Comparison of ENCODE assay signal across 8 mouse cellular contexts in genomic region chr9:108264191-108264921, GRCm38 (mm10). TPM values are rescaled to one million over a fixed set of nuclear protein-coding genes. Genes with fewer than 3 reads are reported as not detected.
DNase-seq lines count a peak whose midpoint lies in the region; ATAC-seq and TF ChIP-seq lines count a peak whose summit lies in the region.

No protein-coding gene starts in this region.

- peak overlapping the region; percentile 88; the same call in 1 of the 2 replicates for H3K9ac ChIP-seq in embryonic facial prominence, embryonic 13.5 days

- intact Hi-C loops in heart, postnatal 10 days (cut with DNase I) = loop anchor here (5.0 kb wide), 1 partner anchor 62 kb away; no protein-coding TSS in a partner anchor
- intact Hi-C loops in left cerebral cortex, postnatal 25 days (cut with DNase I) = loop anchor here (5.0 kb wide), 1 partner anchor 57 kb away; no protein-coding TSS in a partner anchor

- ATAC-seq in G1E (ENCODE audit: extremely low read depth, insufficient number of reproducible peaks, low FRiP score, poor library complexity, severe bottlenecking) = no peak
- ATAC-seq in embryonic facial prominence, embryonic 13.5 days (ENCODE audit: insufficient number of reproducible peaks, insufficient read depth, low FRiP score, low TSS enrichment, low read depth) = peak; percentile 22
- peak; percentile 6 for ATAC-seq in megakaryocyte progenitor cell, adult 5-6 weeks (replicated peaks; ENCODE audit: poor library complexity)

- WGBS in embryonic facial prominence, embryonic 13.5 days = 11% methylated on average over 10 of the region's 10 CpGs

- H3K27ac ChIP-seq in embryonic facial prominence, embryonic 13.5 days = peak overlapping the region; percentile 87

- no peak for DNase-seq in G1E (ENCODE audit: low spot score)
- peak; percentile 84 for DNase-seq in heart, postnatal 10 days
- peak; percentile 57 to 75 for DNase-seq in kidney, postnatal 4 days
- DNase-seq in testis, postnatal 14 days (ENCODE audit: low spot score) = peak; percentile 75
- DNase-seq in left cerebral cortex, postnatal 25 days (ENCODE audit: low spot score in 2 of 2) = no peak

- H3ac ChIP-seq in C2C12 (ENCODE audit: control insufficient read depth, insufficient read length, low read depth) = peak overlapping the region; percentile 14

- H3K36me3 ChIP-seq in C2C12 (ENCODE audit: control insufficient read depth, insufficient read depth) (no peaks in the 10 kb centered on the region), G1E (replicated peaks) (peaks cover 9% of the 10 kb centered on the region)
- H3K36me3 ChIP-seq in embryonic facial prominence, embryonic 13.5 days = no peaks in the 10 kb centered on the region

- no peaks in the 10 kb centered on the region for H3K27me3 ChIP-seq in C2C12 (ENCODE audit: control insufficient read depth, insufficient read depth, insufficient read length)
- H3K27me3 ChIP-seq in G1E (ENCODE audit: insufficient read depth, low read length) = peaks cover 17% of the 10 kb centered on the region
- no peaks in the 10 kb centered on the region for H3K27me3 ChIP-seq in embryonic facial prominence, embryonic 13.5 days

- H3K9me3 ChIP-seq in G1E (replicated peaks) = no peaks in the 10 kb centered on the region
- no peaks in the 10 kb centered on the region for H3K9me3 ChIP-seq in embryonic facial prominence, embryonic 13.5 days

- TF ChIP-seq CTCF in C2C12 (IDR thresholded peaks at IDR 0.05; ENCODE audit: control insufficient read depth, insufficient read depth, insufficient read length) (no peak), G1E (IDR thresholded peaks at IDR 0.05; ENCODE audit: low read depth, low read length) (no peak)

- H3K4me1 ChIP-seq in G1E (ENCODE audit: insufficient read depth, low read depth, low read length) = peaks cover 37% of the 10 kb centered on the region
- peaks cover 22% of the 10 kb centered on the region for H3K4me1 ChIP-seq in embryonic facial prominence, embryonic 13.5 days

- H3K4me2 ChIP-seq in embryonic facial prominence, embryonic 13.5 days = peak overlapping the region; percentile 76

- peaks cover 20% of the 10 kb centered on the region for H3K79me3 ChIP-seq in C2C12 (ENCODE audit: low read depth)

- peaks cover 38% of the 10 kb centered on the region for H3K79me2 ChIP-seq in C2C12 (ENCODE audit: control insufficient read depth, insufficient read depth)

- H3K4me3 ChIP-seq in C2C12 (ENCODE audit: insufficient read depth, poor library complexity, severe bottlenecking) (peak overlapping the region; percentile 65), G1E (ENCODE audit: low read depth, low read length) (peak overlapping the region; percentile 94)
- H3K4me3 ChIP-seq in embryonic facial prominence, embryonic 13.5 days = peak overlapping the region; percentile 97

TF ChIP-seq in C2C12, 6 proteins besides CTCF, POLR2A, EP300 and RAD21:
- TF ChIP-seq CEBPB (IDR thresholded peaks at IDR 0.05; ENCODE audit: low read depth) (no peak), MYOD1 (IDR thresholded peaks at IDR 0.05; ENCODE audit: control insufficient read depth, insufficient read length, low read depth) (no peak), MYOG (IDR thresholded peaks at IDR 0.05; ENCODE audit: control insufficient read depth, extremely low read depth, insufficient read length) (no peak), USF1 (IDR thresholded peaks at IDR 0.05; ENCODE audit: low read depth) (no peak), FOSL1 (IDR thresholded peaks at IDR 0.05; ENCODE audit: insufficient read depth, low read length, poor library complexity, severe bottlenecking) (no peak), MAX (IDR thresholded peaks at IDR 0.05) (no peak)

RNA-seq across cellular contexts. Expression of gene Dag1, which starts 0.6 kb away (rescaled TPM):
- polyA plus RNA-seq in C2C12 (2012; fragmentation: generic; extraction: Trizol) (42.3 TPM), G1E (2012) (11.9 and 13.5 TPM in 2 replicates)
- total RNA-seq in G1E (2014; fragmentation: Nextera tagmentation) (21.9 and 22.1 TPM in 2 replicates), G1E (2017) (6.0 and 6.1 TPM in 2 replicates)
- 52.6 and 54.7 TPM in 2 replicates for polyA plus RNA-seq in embryonic facial prominence, embryonic 13.5 days (2015; fragmentation: Nextera tagmentation; extraction: Ambion mirVana)
- 100 to 1,000 TPM; 369 to 394 TPM for total RNA-seq in heart, postnatal 10 days (2021)
- total RNA-seq in megakaryocyte progenitor cell, adult 5-6 weeks (2015) = 16.1 and 16.5 TPM in 2 replicates
- 3.8 and 4.7 TPM in 2 replicates for total RNA-seq in megakaryocyte progenitor cell, adult 5-6 weeks (2017)
- 10 to 100 TPM; 94.7 to 97.9 TPM for total RNA-seq in left cerebral cortex, postnatal 25 days (2021)

RNA-seq across cellular contexts. Expression of gene Nicn1, which starts 25.9 kb away (rescaled TPM):
- polyA plus RNA-seq in C2C12 (2012; fragmentation: generic; extraction: Trizol) (24.6 TPM), G1E (2012) (0.35 and 0.52 TPM in 2 replicates)
- total RNA-seq in G1E (2014; fragmentation: Nextera tagmentation) (17.6 and 20.2 TPM in 2 replicates), G1E (2017) (5.8 and 7.6 TPM in 2 replicates)
- polyA plus RNA-seq in embryonic facial prominence, embryonic 13.5 days (2015; fragmentation: Nextera tagmentation; extraction: Ambion mirVana) = 48.9 and 50.1 TPM in 2 replicates
- total RNA-seq in heart, postnatal 10 days (2021) = 10 to 100 TPM; 20.5 to 21.8 TPM
- total RNA-seq in megakaryocyte progenitor cell, adult 5-6 weeks (2015) = 9.0 and 10.5 TPM in 2 replicates
- 3.2 and 4.7 TPM in 2 replicates for total RNA-seq in megakaryocyte progenitor cell, adult 5-6 weeks (2017)
- 100 to 1,000 TPM; 113 to 121 TPM for total RNA-seq in left cerebral cortex, postnatal 25 days (2021)

RNA-seq across cellular contexts. Expression of gene Amt, which starts 32.3 kb away (rescaled TPM):
- polyA plus RNA-seq in C2C12 (2012; fragmentation: generic; extraction: Trizol) (0.71 TPM), G1E (2012) (0.03 and 0.09 TPM in 2 replicates)
- total RNA-seq in G1E (2014; fragmentation: Nextera tagmentation) (0.90 and 1.2 TPM in 2 replicates), G1E (2017) (0.44 and 0.93 TPM in 2 replicates)
- polyA plus RNA-seq in embryonic facial prominence, embryonic 13.5 days (2015; fragmentation: Nextera tagmentation; extraction: Ambion mirVana) = 12.5 and 15.3 TPM in 2 replicates
- total RNA-seq in heart, postnatal 10 days (2021) = 1 to 10 TPM; 5.2 to 6.9 TPM
- 0.37 and 0.85 TPM in 2 replicates for total RNA-seq in megakaryocyte progenitor cell, adult 5-6 weeks (2015)
- 1.1 and 1.2 TPM in 2 replicates for total RNA-seq in megakaryocyte progenitor cell, adult 5-6 weeks (2017)
- 10 to 100 TPM; 31.1 to 35.0 TPM for total RNA-seq in left cerebral cortex, postnatal 25 days (2021)

RNA-seq across cellular contexts. Expression of gene Rhoa, which starts 41.6 kb away (rescaled TPM):
- 300 TPM for polyA plus RNA-seq in C2C12 (2012; fragmentation: generic; extraction: Trizol)
- total RNA-seq in G1E (2014; fragmentation: Nextera tagmentation) = 409 and 426 TPM in 2 replicates
- 215 and 235 TPM in 2 replicates for total RNA-seq in G1E (2017)
- polyA plus RNA-seq in G1E (2012) = 122 and 136 TPM in 2 replicates
- 437 and 448 TPM in 2 replicates for polyA plus RNA-seq in embryonic facial prominence, embryonic 13.5 days (2015; fragmentation: Nextera tagmentation; extraction: Ambion mirVana)
- 100 to 1,000 TPM; 328 to 329 TPM for total RNA-seq in heart, postnatal 10 days (2021)
- 261 and 298 TPM in 2 replicates for total RNA-seq in megakaryocyte progenitor cell, adult 5-6 weeks (2015)
- total RNA-seq in megakaryocyte progenitor cell, adult 5-6 weeks (2017) = 265 and 283 TPM in 2 replicates
- total RNA-seq in left cerebral cortex, postnatal 25 days (2021) = 100 to 1,000 TPM; 165 to 175 TPM

RNA-seq across cellular contexts. Expression of gene Tcta, which starts 41.6 kb away (rescaled TPM):
- polyA plus RNA-seq in C2C12 (2012; fragmentation: generic; extraction: Trizol) (13.7 TPM), G1E (2012) (1.5 and 3.6 TPM in 2 replicates)
- total RNA-seq in G1E (2014; fragmentation: Nextera tagmentation) (24.2 TPM in 2 replicates), G1E (2017) (11.9 and 14.6 TPM in 2 replicates)
- polyA plus RNA-seq in embryonic facial prominence, embryonic 13.5 days (2015; fragmentation: Nextera tagmentation; extraction: Ambion mirVana) = 31.5 and 34.2 TPM in 2 replicates
- total RNA-seq in heart, postnatal 10 days (2021) = 10 to 100 TPM; 24.4 to 30.0 TPM
- 12.8 and 13.2 TPM in 2 replicates for total RNA-seq in megakaryocyte progenitor cell, adult 5-6 weeks (2015)
- 4.1 and 8.7 TPM in 2 replicates for total RNA-seq in megakaryocyte progenitor cell, adult 5-6 weeks (2017)
- total RNA-seq in left cerebral cortex, postnatal 25 days (2021) = 10 to 100 TPM; 33.2 to 34.6 TPM

Comparison
In these comparisons a context has a peak if more than half of its experiments do, and no peak if none do; other contexts are left out.
1. DNase-seq: peak in heart, postnatal 10 days (2 of 2), kidney, postnatal 4 days (2 of 2) and testis, postnatal 14 days (single experiment); none in G1E (single experiment) and left cerebral cortex, postnatal 25 days (0 of 2).
2. RNA of gene Dag1, which starts 0.6 kb away (total RNA-seq): 369 to 394 TPM in heart, postnatal 10 days and 94.7 to 97.9 TPM in left cerebral cortex, postnatal 25 days; 6.0 to 22.1 TPM in G1E and 3.8 to 16.5 TPM in megakaryocyte progenitor cell, adult 5-6 weeks; every median in the first group is over 4 times any median in the second.
3. RNA of gene Nicn1, which starts 25.9 kb away (total RNA-seq): 113 to 121 TPM in left cerebral cortex, postnatal 25 days; 20.5 to 21.8 TPM in heart, postnatal 10 days, 5.8 to 20.2 TPM in G1E and 3.2 to 10.5 TPM in megakaryocyte progenitor cell, adult 5-6 weeks; every median in the first group is over 4 times any median in the second.
4. RNA of gene Amt, which starts 32.3 kb away (total RNA-seq): 31.1 to 35.0 TPM in left cerebral cortex, postnatal 25 days; 5.2 to 6.9 TPM in heart, postnatal 10 days, 0.37 to 1.2 TPM in megakaryocyte progenitor cell, adult 5-6 weeks and 0.44 to 1.2 TPM in G1E; every median in the first group is over 4 times any median in the second.
5. Peak in every context shown above with its lines, with median percentiles within 50 percentile points of each other: H3K4me3 ChIP-seq.